Mouse (Mus musculus) kidney, embryonic 15.5 days (tissue): Measurements from ENCODE around the gene Igf2bp2. TPM values are rescaled to one million over a fixed set of nuclear protein-coding genes. Genes with fewer than 3 reads are reported as not detected.
A peak's percentile ranks its signal among the peaks of the same experiment; 100 is the strongest.

Experiments used
- ATAC-seq: fragments of 200-750 bp; cut with Nextera tagmentation; replicated peaks from 2 replicates; pipeline ENCODE4 v1.8.0; 2017; ENCODE audit warnings: moderate TSS enrichment; ENCODE audit not compliant: low FRiP score
- H3K27ac ChIP-seq: fragments of 300-500 bp; sonication (generic); 2 replicates; pipeline ENCODE4 v1.5.1; 2015; ENCODE audit warnings: mild to moderate bottlenecking, inconsistent platforms
- H3K27me3 ChIP-seq: fragments of 300-500 bp; sonication (generic); 2 replicates; pipeline ENCODE4 v1.6.1; 2015; ENCODE audit warnings: inconsistent platforms
- H3K36me3 ChIP-seq: fragments of 300-500 bp; sonication (generic); 2 replicates; pipeline ENCODE4 v1.6.1; 2015; ENCODE audit warnings: inconsistent platforms
- H3K4me1 ChIP-seq: fragments of 300-500 bp; sonication (generic); 2 replicates; pipeline ENCODE4 v1.6.1; 2015; ENCODE audit warnings: inconsistent platforms
- H3K4me2 ChIP-seq: fragments of 300-500 bp; sonication (generic); 2 replicates; pipeline ENCODE4 v1.6.1; 2015; ENCODE audit warnings: moderate library complexity, mild to moderate bottlenecking, inconsistent platforms
- H3K4me3 ChIP-seq: fragments of 300-500 bp; sonication (generic); replicated peaks from 2 replicates; pipeline ENCODE4 v1.5.1; 2015; ENCODE audit warnings: mild to moderate bottlenecking, inconsistent platforms
- H3K9ac ChIP-seq: fragments of 300-500 bp; sonication (generic); 2 replicates; pipeline ENCODE4 v1.6.1; 2015; ENCODE audit warnings: mild to moderate bottlenecking, inconsistent platforms
- H3K9me3 ChIP-seq: fragments of 300-500 bp; sonication (generic); replicated peaks from 2 replicates; pipeline ENCODE4 v1.6.1; 2016; ENCODE audit warnings: inconsistent platforms
- whole genome bisulfite sequencing: fragments of 180-500 bp; shearing (Covaris S2); methylation state at CpG from one replicate; pipeline ENCODE4 v1.1.7; 2015; ENCODE audit warnings: mixed read lengths; 5-methylcytosine and 5-hydroxymethylcytosine counted together
- polyA plus RNA-seq: library from polyadenylated mRNA; unstranded; fragments of >200 nt; fragmentation: Nextera tagmentation; extraction: Ambion mirVana; gene quantifications from 2 replicates; pipeline ENCODE4 v1.2.1, GENCODE M21; 2015

The Igf2bp2 gene
- polyA plus RNA-seq, 1 experiment from 2014 or later = 103 TPM

DNA sequence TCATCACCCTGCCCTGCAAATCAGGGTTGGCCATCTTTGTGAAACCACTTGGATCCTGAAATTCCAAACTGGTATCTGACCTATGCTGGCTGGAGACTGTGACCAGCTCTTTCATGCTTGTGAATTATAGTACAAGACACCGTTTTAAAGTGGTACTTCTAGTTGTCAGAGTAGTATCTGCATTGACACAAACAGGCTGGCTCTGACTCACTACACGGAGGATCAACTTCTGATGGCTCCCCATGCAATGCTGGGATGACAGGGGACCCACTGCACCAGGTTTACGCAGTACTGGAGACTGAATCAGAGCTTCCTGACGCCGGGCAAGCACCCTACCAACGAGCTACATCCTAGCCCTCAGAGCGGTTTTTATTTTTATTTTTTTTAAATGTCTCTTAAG, 17.0 kb downstream of the Igf2bp2 start:
- Histone ChIP-seq H3K9me3 (no peaks in the 10 kb centered on the region), H3K36me3 (peaks cover 13% of the 10 kb centered on the region), H3K4me1 (peaks cover 37% of the 10 kb centered on the region), H3K4me3 (no peak overlapping the region), H3K27me3 (no peaks in the 10 kb centered on the region), H3K4me2 (no peak overlapping the region), H3K9ac (no peak overlapping the region), H3K27ac (no peak overlapping the region)
- 66% methylated on average over 7 of the region's 7 CpGs for WGBS
- ATAC-seq = no peak

DNA sequence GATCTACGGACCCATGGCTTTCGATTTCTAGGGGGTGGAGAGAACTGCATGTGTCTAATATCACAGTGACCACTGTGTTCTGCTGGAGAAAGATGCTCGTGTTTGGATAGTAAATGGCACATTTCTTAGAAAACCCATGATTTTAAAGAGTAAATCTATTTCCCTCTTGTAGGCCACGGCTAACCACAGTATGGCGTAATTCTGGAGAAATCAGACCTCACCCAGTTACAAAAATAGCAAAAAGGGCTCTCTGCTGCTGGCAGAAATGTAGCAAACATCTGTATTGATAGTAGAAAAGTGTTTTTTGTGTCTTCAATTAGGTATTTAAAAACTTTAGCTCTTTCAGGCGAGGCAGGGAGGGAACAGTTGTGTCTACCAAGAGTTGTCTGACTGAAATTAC, 18.6 kb downstream of the Igf2bp2 start:
- ATAC-seq = no peak

DNA sequence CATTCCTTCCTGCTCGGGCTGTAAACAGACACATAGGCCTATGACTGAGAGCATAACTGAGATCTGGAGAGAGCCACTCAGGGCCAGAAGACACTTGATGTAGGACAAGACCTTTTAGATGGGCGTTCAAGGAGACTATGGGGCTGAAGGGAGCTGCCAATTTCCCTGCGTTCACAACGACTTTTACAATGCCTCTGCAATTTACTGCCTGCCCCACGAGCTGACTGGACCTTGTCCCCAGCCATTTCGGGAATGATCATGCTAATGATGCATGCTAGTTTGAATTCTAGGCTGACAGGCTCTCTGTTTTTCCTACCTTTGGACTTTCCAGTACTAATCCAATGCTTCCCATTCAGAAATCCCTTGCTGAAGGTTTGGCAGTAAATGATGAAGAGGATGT, 22.2 kb downstream of the Igf2bp2 start:
- no peaks in the 10 kb centered on the region for H3K9me3 ChIP-seq
- 42% methylated on average over 6 of the region's 6 CpGs for WGBS
- ATAC-seq = no peak

More for the DNA sequence above, 18.6 kb downstream of the Igf2bp2 start:
- peaks cover 32% of the 10 kb centered on the region for H3K4me1 ChIP-seq
- no peak overlapping the region for H3K4me3 ChIP-seq
- no peak overlapping the region for H3K9ac ChIP-seq
- no peak overlapping the region for H3K4me2 ChIP-seq
- peaks cover 11% of the 10 kb centered on the region for H3K36me3 ChIP-seq
- 89% methylated on average over 6 of the region's 6 CpGs for WGBS
- H3K27ac ChIP-seq = no peak overlapping the region
- H3K27me3 ChIP-seq = no peaks in the 10 kb centered on the region
- H3K9me3 ChIP-seq = no peaks in the 10 kb centered on the region

DNA sequence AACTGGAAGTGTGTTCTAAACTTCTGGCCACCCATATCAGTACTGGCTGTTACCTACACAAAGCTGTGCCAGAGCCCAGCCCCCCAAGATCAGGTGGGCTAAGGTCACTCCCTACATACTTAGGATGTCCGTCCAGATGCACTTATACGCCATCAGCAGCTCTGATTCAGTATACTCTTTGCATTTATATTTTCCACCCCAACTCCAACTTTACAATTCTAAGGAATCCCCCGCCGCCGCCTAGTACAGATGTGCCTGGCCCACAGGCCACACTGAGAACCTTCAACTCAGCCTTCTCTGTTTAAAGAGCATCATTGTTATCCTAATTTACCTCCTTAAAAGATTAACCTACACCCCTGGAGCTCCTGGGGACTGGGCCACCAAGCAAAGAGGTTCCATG, 23.3 kb downstream of the Igf2bp2 start:
- 87% methylated on average over 5 of the region's 5 CpGs for WGBS
- H3K27ac ChIP-seq = no peak overlapping the region
- no peaks in the 10 kb centered on the region for H3K27me3 ChIP-seq
- H3K4me1 ChIP-seq = peaks cover 26% of the 10 kb centered on the region
- H3K9me3 ChIP-seq = no peaks in the 10 kb centered on the region
- no peak overlapping the region for H3K4me3 ChIP-seq
- H3K9ac ChIP-seq = no peak overlapping the region
- H3K4me2 ChIP-seq = no peak overlapping the region
- H3K36me3 ChIP-seq = peaks cover 11% of the 10 kb centered on the region
- no peak for ATAC-seq

More for the DNA sequence above, 22.2 kb downstream of the Igf2bp2 start:
- Histone ChIP-seq H3K4me3 (no peak overlapping the region), H3K4me1 (peaks cover 35% of the 10 kb centered on the region), H3K4me2 (no peak overlapping the region), H3K9ac (no peak overlapping the region), H3K27me3 (no peaks in the 10 kb centered on the region), H3K27ac (0 out of 2 replicates have a peak overlapping the region, but pooled peaks have one; percentile 6), H3K36me3 (peaks cover 11% of the 10 kb centered on the region)

DNA sequence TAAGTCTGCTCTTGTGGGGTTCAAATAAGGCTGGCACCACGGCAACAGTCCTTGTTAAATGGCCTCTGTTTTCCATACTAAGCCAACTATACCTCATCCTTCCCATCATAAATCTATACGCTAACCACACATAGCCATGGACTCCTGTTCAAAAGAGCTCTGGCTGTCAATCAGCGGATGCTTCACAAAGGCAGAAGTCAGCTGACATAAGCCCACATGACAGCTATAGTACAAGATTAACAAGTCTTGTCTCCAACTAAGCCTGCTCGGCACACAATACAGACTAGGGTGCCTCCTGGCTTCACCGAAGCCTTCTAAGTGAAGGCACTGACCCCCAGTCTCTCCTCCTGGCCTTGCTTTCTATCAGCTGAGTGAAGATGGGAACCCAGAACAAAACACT, 26.9 kb downstream of the Igf2bp2 start:
- H3K4me1 ChIP-seq = peaks cover 29% of the 10 kb centered on the region
- ATAC-seq = no peak

DNA sequence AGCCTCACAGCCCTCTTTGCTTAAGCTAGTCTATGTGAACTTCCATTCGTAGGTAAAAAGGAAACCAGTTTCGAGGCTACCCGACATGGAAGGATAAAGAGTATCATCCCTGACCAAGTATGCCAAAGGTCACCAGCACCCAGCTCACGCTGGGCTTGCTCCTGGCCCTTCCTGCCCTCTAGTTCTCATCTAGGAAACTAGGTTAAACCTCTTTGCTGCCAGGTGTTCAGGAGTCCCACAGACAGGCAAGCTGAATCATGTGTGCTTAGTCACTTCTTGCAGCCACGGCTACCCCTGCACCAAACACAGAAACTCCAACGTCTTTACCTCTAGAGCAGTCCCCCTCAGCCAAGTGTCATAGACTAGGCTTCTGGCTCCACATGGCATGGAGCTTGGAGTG, 31.8 kb downstream of the Igf2bp2 start:
- ATAC-seq = no peak
- no peaks in the 10 kb centered on the region for H3K9me3 ChIP-seq
- H3K9ac ChIP-seq = no peak overlapping the region
- H3K36me3 ChIP-seq = 0 out of 2 replicates have a peak, but pooled peaks cover 8% of the 10 kb centered on the region
- no peak overlapping the region for H3K4me3 ChIP-seq
- WGBS = 79% methylated on average over 6 of the region's 6 CpGs
- no peak overlapping the region for H3K27ac ChIP-seq
- H3K4me1 ChIP-seq = 0 out of 2 replicates have a peak, but pooled peaks cover 3% of the 10 kb centered on the region
- H3K4me2 ChIP-seq = no peak overlapping the region
- H3K27me3 ChIP-seq = no peaks in the 10 kb centered on the region

More for the DNA sequence above, 26.9 kb downstream of the Igf2bp2 start:
- H3K9me3 ChIP-seq = no peaks in the 10 kb centered on the region
- no peak overlapping the region for H3K27ac ChIP-seq
- WGBS = 92% methylated on average over 5 of the region's 5 CpGs
- H3K36me3 ChIP-seq = no peaks in the 10 kb centered on the region
- H3K27me3 ChIP-seq = no peaks in the 10 kb centered on the region
- no peak overlapping the region for H3K4me2 ChIP-seq
- H3K4me3 ChIP-seq = no peak overlapping the region
- no peak overlapping the region for H3K9ac ChIP-seq

DNA sequence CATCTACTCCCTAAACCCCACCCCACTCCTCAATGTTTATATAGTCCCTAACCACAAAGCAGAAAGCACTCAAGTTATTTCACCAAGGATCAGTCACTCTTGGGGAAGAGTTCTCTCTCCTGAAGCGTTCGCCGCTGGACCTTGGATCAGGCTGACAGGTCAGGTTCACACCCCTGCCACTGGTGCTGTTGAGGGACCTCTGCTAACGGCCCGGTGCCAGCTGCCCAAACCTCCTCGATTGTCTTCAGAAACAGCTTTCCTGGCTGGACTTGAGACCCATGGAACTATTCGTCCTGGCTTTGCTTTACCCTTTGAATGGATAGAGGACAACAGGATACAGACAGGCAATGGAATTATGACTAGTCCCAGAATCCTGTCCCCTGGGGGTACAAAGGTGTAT, 33.6 kb downstream of the Igf2bp2 start:
- Histone ChIP-seq H3K36me3 (0 out of 2 replicates have a peak, but pooled peaks cover 8% of the 10 kb centered on the region), H3K27ac (no peak overlapping the region), H3K4me3 (no peak overlapping the region), H3K9me3 (no peaks in the 10 kb centered on the region), H3K4me1 (peaks cover 19% of the 10 kb centered on the region), H3K9ac (no peak overlapping the region), H3K27me3 (no peaks in the 10 kb centered on the region), H3K4me2 (no peak overlapping the region)
- ATAC-seq = no peak
- 86% methylated on average over 7 of the region's 7 CpGs for WGBS

DNA sequence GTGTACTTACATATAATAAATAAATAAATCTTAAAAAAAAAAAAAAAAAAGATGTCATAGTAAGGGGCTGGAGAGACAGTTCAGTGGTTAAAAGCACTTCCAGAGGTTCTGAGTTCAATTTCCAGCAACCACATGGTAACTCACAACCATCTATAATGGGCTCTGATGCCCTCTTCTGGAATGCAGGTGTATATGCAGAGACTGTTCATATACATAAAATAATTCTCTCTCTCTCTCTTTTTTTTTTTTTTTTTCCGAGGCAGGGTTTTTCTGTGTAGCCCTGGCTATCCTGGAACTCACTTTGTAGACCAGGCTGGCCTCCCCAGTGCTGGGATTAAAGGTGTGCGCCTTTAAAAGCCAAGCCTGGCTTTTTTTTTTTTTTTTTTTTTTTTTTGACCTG, 34.5 kb downstream of the Igf2bp2 start:
- Histone ChIP-seq H3K27ac (no peak overlapping the region), H3K9me3 (no peaks in the 10 kb centered on the region), H3K4me1 (peaks cover 28% of the 10 kb centered on the region), H3K4me3 (no peak overlapping the region), H3K27me3 (no peaks in the 10 kb centered on the region), H3K4me2 (no peak overlapping the region), H3K9ac (no peak overlapping the region), H3K36me3 (0 out of 2 replicates have a peak, but pooled peaks cover 8% of the 10 kb centered on the region)
- ATAC-seq = no peak
- 91% methylated on average over 2 of the region's 2 CpGs for WGBS

DNA sequence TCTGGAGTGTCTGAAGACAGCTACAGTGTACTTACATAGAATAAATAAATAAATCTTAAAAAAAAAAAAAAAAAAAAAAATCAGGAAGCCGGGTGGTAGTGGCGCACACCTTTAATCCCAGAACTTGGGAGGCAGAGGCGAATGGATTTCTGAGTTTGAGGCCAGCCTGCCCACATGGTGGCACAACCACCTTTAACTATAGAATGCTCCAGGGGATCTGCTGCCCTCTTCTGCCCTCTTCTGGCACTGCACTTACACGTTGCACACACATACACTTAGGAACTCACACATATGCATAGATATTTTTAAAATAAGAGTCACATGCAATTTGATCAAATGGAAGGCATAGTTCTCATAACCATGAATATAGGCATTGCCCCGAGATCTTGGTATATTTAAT, 35.3 kb downstream of the Igf2bp2 start:
- 0 out of 2 replicates have a peak, but pooled peaks cover 8% of the 10 kb centered on the region for H3K36me3 ChIP-seq
- no peaks in the 10 kb centered on the region for H3K27me3 ChIP-seq
- H3K4me2 ChIP-seq = no peak overlapping the region
- H3K9ac ChIP-seq = no peak overlapping the region
- 94% methylated on average over 5 of the region's 5 CpGs for WGBS
- no peak overlapping the region for H3K27ac ChIP-seq
- no peaks in the 10 kb centered on the region for H3K9me3 ChIP-seq
- no peak for ATAC-seq
- H3K4me1 ChIP-seq = peaks cover 25% of the 10 kb centered on the region
- no peak overlapping the region for H3K4me3 ChIP-seq

DNA sequence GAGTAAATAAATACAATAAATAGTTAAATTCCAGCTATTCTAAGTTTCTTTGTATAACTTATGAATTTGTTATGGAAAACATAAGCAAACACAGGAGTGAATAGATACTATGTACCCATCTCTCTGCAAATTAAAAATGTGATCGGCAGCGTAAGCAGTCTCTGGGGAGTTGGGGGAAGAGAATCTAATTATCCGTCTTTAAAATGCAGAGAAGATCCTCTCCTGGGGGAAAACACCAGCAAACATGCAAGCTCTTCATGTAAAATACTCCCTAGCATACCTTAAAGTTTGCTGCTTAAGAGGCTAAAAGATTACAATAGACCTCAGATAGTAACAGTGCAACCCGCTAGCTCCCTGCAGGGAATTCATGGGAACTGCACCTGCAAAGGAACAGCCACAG, 36.2 kb downstream of the Igf2bp2 start:
- no peaks in the 10 kb centered on the region for H3K9me3 ChIP-seq
- no peaks in the 10 kb centered on the region for H3K27me3 ChIP-seq
- no peak for ATAC-seq
- H3K4me1 ChIP-seq = peaks cover 25% of the 10 kb centered on the region
- WGBS = 96% methylated on average over 4 of the region's 4 CpGs
- no peak overlapping the region for H3K4me3 ChIP-seq
- H3K9ac ChIP-seq = no peak overlapping the region
- 0 out of 2 replicates have a peak, but pooled peaks cover 8% of the 10 kb centered on the region for H3K36me3 ChIP-seq
- no peak overlapping the region for H3K27ac ChIP-seq
- no peak overlapping the region for H3K4me2 ChIP-seq

DNA sequence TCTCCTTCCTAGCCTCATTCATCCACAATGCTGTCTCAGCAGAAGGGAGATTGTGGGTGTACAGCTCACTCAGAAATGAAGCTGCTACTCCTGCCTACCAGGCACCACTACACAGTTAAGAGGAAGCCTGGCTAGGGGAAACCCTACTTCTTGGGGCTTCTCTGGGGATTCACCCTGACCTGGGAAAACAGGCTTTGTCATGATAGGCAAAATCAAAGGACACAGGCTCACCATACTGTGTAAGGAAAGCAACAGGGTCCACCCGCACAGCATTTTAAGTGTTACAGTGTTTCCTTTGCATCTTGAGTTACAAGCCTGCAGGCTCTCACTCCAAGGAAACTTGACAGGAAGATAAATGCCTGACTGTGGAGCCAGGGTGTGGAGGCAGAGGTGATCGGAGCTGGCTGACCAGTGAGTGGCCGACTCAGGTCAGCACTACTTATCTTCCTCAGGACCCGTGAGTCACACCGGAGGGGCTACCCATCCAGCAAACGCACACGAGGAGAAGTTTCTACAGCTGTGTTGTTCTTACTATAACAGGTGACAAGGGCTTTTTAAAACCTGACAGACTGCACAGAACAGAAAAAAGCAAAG, 38.7 kb downstream of the Igf2bp2 start:
- peaks cover 32% of the 10 kb centered on the region for H3K4me1 ChIP-seq

DNA sequence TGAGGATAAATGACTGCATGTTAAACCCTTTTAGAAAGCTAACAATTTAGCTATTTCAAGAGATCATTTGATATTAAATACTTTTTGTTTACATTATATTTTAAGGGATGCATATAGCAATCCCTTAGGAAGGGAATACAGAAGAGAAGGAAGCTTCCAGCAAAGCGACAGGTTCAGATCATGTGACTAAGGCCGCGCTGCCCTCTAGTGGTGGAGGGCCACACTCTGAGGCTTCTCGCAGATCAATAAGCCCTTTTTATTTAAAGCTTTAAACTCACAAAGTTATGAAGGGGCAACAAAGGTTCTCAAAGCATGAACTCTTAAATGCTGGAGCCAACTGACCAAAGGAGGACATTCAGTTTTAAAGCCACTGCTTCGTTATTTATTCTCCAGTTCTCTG, 39.4 kb downstream of the Igf2bp2 start:
- no peak for ATAC-seq
- no peaks in the 10 kb centered on the region for H3K27me3 ChIP-seq
- WGBS = 30% methylated on average over 5 of the region's 5 CpGs
- H3K9me3 ChIP-seq = no peaks in the 10 kb centered on the region
- H3K36me3 ChIP-seq = peaks cover 17% of the 10 kb centered on the region
- no peak overlapping the region for H3K9ac ChIP-seq
- H3K27ac ChIP-seq = peak overlapping the region; percentile 71; the same call in 1 of the 2 replicates
- H3K4me2 ChIP-seq = no peak overlapping the region
- H3K4me1 ChIP-seq = peaks cover 39% of the 10 kb centered on the region
- no peak overlapping the region for H3K4me3 ChIP-seq

More for the DNA sequence above, 38.7 kb downstream of the Igf2bp2 start:
- Histone ChIP-seq H3K27ac (peak overlapping the region; percentile 71), H3K27me3 (no peaks in the 10 kb centered on the region), H3K4me3 (no peak overlapping the region), H3K9me3 (no peaks in the 10 kb centered on the region), H3K9ac (0 out of 2 replicates have a peak overlapping the region, but pooled peaks have one; percentile 4), H3K36me3 (peaks cover 15% of the 10 kb centered on the region; the same call in 1 of the 2 replicates), H3K4me2 (0 out of 2 replicates have a peak overlapping the region, but pooled peaks have one; percentile 19)
- peak; percentile 76 for ATAC-seq
- 11% methylated on average over 7 of the region's 7 CpGs for WGBS

DNA sequence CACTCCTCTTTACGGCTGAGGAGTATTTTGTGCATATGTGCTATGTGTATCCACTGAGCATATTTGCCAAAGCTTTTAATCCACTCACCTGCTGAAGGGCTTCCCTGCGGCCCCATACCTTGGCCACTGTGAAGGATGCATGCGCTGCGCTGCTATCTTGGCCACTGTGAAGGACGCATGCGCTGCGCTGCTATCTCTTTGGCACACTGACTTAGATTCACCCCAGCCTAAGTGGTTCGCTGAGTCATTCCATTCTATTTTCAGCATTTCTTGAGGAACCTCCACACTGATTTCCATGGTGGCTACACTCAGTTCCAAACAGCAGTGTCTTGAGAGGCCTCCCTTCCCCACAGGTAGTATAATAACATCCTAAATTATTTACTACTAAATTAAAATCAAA, 42.0 kb downstream of the Igf2bp2 start:
- Histone ChIP-seq H3K9ac (no peak overlapping the region), H3K4me1 (peaks cover 38% of the 10 kb centered on the region), H3K27me3 (no peaks in the 10 kb centered on the region), H3K4me3 (no peak overlapping the region), H3K9me3 (no peaks in the 10 kb centered on the region), H3K27ac (no peak overlapping the region), H3K36me3 (peaks cover 9% of the 10 kb centered on the region), H3K4me2 (no peak overlapping the region)
- ATAC-seq = no peak
- 88% methylated on average over 8 of the region's 8 CpGs for WGBS
